Mouse (Mus musculus) urinary bladder, postnatal 14 days (tissue): ENCODE measurements around the gene Pigz.
A peak's percentile ranks its signal among the peaks of the same experiment; 100 is the strongest.

ENCODE experiments used
- DNase-seq: peaks from one replicate; pipeline ENCODE4 v3.0.0; 2021; ENCODE audit warnings: low spot score

Pigz gene

DNA sequence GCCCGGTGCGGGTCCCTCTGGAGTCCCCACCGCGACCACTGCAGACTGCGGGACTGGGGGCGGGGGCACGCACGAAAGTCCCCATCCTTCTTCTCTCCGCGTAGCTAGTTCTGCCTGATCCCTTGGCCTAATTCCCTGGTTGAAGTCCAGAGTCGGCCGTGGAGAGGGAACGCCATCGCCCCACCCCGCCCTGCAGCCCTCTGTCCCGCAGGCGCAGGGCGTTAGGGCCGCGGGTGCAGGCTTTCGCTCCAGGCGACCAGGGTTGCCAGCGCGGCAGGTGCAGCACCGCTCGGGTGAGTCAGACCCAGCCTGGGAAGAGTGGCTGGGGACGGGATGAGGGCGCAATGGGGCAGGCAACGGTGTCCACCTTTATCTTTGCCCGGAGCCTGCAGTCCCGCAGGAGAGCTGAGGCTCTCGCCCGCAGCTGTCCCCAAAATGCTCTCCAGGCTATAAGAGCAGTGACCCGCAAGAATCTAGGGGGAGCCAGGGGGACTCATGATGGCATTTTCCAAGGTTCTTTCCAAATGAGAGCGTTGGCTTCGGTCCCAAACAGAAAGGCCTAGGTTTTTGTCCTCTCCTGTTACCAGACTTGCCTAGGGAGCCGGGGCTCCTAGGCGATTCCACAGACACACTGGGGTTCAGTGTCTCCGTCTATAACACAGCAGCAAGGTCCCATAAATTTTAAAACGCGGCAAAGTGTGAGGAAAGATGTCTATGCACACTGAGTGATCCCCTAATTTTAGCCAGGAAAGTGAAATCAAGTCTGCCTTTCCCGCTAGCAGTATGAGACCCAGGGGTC, at the start of gene Pigz:
Gene Pigz, plus strand, starts transcription at position 101 of the 799 bp plus-strand sequence.
- peak; percentile 68 for DNase-seq

DNA sequence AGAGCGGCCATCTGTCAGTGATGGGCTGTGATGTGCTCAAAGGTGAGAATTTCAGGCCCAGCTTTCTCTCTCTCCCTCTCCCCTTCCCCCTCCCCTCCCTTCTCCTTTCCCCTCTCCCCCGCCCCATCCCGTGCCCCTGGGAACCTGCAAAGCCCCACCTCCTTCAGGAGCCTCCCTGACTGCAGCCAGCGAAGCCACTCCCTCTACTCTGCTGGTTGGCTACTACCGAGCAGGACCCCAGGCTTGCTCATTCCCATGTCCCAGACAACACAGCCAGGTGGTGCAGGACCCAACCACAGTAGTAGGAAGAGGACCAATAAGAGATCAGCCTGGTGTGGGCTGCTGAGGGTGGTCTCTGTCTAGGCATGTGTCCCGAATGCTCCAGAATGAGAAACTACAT, 49.7 kb upstream of the Pigz start:
- no peak for DNase-seq

DNA sequence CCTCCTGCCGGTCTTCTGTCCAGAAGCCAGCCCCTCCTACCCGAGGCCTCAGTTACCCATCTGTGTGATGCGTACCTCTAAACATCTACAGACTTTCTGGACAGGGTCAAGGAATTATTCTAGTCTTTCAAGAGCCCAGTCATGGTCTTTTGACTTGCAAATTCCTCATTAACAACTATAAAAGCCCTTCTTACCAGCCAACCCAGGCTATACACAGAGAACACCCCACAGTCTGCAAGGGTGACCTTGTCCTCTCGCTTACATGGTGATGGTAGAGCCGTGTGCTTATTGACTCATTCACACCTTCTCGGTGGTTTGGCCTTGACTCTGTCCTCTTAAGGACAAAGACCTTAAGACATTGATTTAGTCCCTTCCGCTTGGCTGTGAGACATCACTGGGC, 42.7 kb upstream of the Pigz start:
- DNase-seq, result no peak

- DNase-seq, result no peak
Observed at GRCm38 (mm10) chr16:31893396-31894141, 40.1 kb upstream of the Pigz start.

GRCm38 (mm10) chr16:31896971-31897774, 36.5 kb upstream of the Pigz start:
- peak; percentile 36 for DNase-seq

GRCm38 (mm10) chr16:31898546-31899326, 34.9 kb upstream of the Pigz start:
- DNase-seq, result no peak

GRCm38 (mm10) chr16:31901886-31902285, 31.8 kb upstream of the Pigz start:
- no peak for DNase-seq

- no peak for DNase-seq
Observed at GRCm38 (mm10) chr16:31903239-31903638, 30.4 kb upstream of the Pigz start.

DNA sequence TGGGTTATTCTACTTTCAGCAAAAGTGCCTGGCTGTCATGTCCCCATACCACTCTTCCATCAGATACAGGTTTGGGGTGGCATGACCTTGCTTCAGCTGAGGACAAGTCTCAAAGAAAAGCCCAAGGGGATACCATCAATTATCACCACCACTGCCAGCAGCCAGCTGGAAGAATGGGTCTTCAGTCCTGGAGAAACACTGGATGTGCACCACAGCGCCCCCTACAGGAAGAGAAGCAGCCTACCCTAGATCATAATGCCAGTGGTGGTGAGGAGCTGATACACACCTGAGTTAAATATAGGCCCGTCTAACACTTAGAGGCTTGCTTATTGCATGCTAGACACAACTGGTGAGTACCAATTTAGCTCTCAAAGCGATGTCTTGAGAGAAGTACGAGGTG, 28.3 kb upstream of the Pigz start:
- no peak for DNase-seq

GRCm38 (mm10) chr16:31905891-31906825, 27.5 kb upstream of the Pigz start:
- DNase-seq, result no peak

DNA sequence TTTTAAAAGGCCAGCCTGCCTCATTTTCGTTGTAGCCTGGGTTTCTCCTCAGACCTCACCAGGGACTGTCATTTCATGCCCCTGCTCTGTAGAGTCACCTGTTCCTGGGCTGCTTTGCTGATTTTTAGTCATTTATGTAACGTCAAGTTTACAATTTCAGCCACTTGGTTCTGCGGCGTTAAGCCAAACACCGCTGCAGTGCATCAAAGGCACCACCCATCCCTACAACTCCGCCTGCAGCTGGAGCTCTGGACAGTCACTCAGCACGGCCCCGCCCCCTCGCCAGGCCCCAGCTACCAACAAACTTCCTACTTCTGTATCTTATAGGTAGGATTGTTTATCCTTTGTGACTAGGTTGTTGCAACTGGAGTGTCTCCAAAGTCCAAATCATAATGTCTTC, 26.8 kb upstream of the Pigz start:
- DNase-seq, result peak; percentile 41

GRCm38 (mm10) chr16:31908959-31909358, 24.7 kb upstream of the Pigz start:
- DNase-seq, result no peak

GRCm38 (mm10) chr16:31910281-31910847, 23.3 kb upstream of the Pigz start:
- DNase-seq, result no peak

DNA sequence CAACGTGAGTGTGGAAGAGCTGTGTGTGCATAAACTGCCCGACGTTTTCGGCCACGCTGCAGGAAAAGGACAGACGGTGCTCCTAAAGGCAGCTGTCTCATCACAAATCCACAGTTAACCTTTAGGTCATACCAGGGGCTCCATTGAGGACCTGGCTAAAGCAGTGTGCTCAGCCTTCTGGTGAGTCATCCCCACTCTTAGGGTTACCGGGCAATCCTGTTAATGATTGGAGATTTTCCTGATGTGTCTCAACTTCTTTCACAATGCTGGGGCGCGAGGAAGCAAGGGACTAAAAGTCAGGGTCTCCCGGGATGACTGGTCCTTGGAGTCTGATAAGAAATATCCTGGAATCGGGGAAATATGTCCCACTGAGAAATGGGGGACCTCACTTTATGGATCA, 15.9 kb upstream of the Pigz start:
- no peak for DNase-seq

DNA sequence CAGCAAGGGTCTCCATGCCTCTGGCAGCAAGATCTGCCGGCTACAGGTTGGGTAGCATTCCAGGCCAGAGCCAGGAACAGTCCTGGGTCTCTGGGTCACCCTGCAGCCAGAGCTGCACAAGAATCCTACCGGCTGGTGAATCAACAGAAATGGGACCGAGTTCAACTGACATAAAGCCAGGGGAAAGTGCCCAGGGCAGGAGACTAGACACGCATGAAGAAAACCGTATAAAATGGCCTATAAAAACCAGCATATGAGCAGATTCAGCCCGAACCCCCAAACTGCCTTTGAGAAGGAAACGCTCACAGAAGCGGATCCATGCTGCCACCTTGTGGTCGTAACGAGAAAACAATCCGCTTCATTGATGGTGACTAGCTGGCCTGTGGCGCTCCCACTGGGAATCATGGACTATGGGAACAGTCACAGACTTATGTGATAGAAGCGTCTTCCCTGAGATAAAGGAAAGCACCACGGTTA, 15.4 kb upstream of the Pigz start:
- DNase-seq, result peak; percentile 76

GRCm38 (mm10) chr16:31924368-31924767, 9.3 kb upstream of the Pigz start:
- DNase-seq, result no peak

DNA sequence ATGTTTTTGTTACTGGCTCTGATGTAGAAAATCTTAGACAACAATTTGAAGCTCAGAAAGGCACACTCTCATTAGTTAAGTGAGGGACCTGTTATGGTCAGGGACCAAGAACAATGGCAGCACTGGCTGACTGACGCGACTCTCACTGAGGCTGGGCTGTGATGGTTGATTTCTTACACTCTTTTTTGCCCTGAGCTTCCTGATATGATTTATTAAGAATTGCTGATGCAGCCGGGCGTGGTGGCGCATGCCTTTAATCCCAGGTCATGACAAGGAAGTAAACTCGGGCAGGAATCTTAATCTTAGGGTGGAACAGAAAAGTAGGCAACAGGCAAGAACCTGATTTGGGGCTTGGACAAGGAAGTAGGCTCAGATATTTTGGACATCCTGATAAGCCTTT, 7.6 kb upstream of the Pigz start:
- DNase-seq, result no peak

- DNase-seq, result no peak
Observed at GRCm38 (mm10) chr16:31926547-31927182, 7.0 kb upstream of the Pigz start.

GRCm38 (mm10) chr16:31927412-31927811, 6.2 kb upstream of the Pigz start:
- no peak for DNase-seq

- DNase-seq, result no peak
Observed at GRCm38 (mm10) chr16:31931330-31931729, 2.3 kb upstream of the Pigz start.
